Mouse (Mus musculus): ENCODE results near the gene Lcp2. TPM values are rescaled to one million over a fixed set of nuclear protein-coding genes. Genes with fewer than 3 reads are reported as not detected.

Lcp2 gene
- polyA plus RNA-seq, 1 experiment from 2014 or later, result 1.7 TPM

DNA sequence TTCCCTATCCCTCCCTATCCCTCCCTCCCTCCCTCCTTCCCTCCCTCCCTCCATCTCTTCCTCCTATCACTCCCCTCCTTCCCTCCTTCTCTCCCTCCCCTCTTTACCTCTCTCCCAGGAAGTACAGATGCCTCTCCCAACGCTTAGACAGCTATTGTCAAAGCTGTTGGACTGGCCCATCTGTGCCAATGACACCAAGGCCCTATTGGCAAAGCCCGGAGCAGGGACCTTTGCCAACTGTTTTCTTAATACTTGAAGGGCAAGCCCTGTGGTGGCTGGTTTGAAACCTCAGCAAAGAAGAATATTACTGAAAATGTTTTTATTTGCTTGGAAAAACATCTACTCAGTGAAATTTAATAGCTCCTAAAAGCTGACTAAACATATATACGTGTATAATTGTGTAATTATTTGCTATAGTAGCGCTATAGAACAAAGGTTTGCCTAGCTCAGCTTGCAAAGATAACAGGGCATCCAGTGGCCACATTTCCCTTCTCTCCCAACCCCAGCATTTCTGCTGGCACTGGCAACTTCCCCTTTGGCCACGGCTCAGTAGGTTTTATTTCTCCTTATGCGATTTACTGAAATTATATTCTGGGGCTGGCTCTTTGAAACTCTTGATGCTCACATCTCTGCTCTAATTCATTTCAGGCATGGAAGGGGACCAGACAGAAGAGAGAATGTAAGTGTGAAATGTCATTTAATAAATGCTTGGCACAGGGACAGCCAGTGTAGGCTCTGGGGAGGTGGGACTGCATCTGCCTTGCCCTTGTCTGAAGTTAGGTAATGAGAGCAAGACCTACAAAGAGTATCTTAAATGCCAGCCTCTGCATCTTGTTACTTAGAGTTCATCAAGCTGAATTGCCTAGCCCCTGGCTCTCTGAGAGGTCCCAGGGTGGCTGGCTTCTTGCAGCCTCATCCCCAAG, 33.1 kb downstream of the Lcp2 start:
- 76% methylated on average over 6 of the region's 6 CpGs for WGBS
- no peaks in the 10 kb centered on the region for H3K36me3 ChIP-seq (replicated peaks)
- H3K4me1 ChIP-seq, result peaks cover 14% of the 10 kb centered on the region
- DNase-seq (ENCODE audit: extremely low spot score, low spot score), result no peak
- H3K4me3 ChIP-seq, result no peak overlapping the region
- no peaks in the 10 kb centered on the region; the same call in 1 of the 2 replicates for H3K27me3 ChIP-seq (ENCODE audit: poor library complexity, severe bottlenecking)
- no peaks in the 10 kb centered on the region for H3K9me3 ChIP-seq
- no peak overlapping the region for H3K27ac ChIP-seq

DNA sequence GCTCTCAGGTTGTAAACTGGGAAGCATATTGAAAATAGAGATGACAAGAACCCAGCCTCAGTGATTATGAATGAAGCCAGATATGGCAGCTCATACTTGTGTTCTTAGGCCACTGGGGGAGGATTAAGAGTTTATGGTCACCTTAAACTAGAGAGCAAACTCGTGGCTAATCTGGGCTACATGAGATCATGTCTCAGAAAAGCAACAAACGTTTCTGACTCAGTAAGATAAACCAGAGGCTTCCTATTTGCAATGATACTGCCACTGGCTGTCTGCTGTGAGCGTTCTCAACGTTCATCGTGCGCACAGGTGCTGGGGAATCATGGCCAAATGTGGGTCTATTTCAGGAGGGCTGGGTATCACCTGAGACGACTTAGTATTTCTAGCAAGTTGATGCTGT, 37.1 kb downstream of the Lcp2 start:
- no peaks in the 10 kb centered on the region for H3K27me3 ChIP-seq (ENCODE audit: poor library complexity, severe bottlenecking)
- no peaks in the 10 kb centered on the region for H3K9me3 ChIP-seq
- H3K27ac ChIP-seq, result no peak overlapping the region
- H3K4me3 ChIP-seq, result no peak overlapping the region
- DNase-seq (ENCODE audit: extremely low spot score, low spot score), result no peak
- H3K4me1 ChIP-seq, result peaks cover 14% of the 10 kb centered on the region
- H3K36me3 ChIP-seq (replicated peaks), result no peaks in the 10 kb centered on the region
- WGBS, result 83% methylated on average over 7 of the region's 7 CpGs

DNA sequence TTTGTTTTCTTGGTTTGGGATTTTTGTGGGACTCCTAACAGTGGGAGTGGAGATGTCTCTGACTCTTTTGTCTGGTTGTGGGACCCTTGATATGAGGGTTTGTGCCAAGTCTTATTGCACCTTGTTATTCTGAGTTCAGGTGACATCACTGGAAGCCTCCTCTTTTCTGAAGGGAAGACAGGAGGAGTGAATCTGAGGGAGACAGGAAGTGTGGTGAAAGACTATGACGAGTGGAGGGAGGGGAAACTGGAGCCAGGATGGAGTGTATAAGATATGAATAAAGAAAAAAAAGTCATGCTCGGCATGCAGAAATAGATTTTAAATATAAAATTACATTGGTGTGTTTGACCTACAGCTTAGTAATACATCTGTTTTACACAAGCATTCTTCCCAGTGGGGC, 37.9 kb downstream of the Lcp2 start:
- Histone ChIP-seq H3K9me3 (no peaks in the 10 kb centered on the region), H3K27ac (no peak overlapping the region), H3K36me3 (replicated peaks) (no peaks in the 10 kb centered on the region), H3K4me1 (peaks cover 14% of the 10 kb centered on the region), H3K27me3 (ENCODE audit: poor library complexity, severe bottlenecking) (no peaks in the 10 kb centered on the region), H3K4me3 (no peak overlapping the region)
- no peak for DNase-seq (ENCODE audit: extremely low spot score, low spot score)
- 74% methylated on average over 2 of the region's 2 CpGs for WGBS

- Histone ChIP-seq H3K27ac (no peak overlapping the region), H3K36me3 (replicated peaks) (no peaks in the 10 kb centered on the region), H3K27me3 (ENCODE audit: poor library complexity, severe bottlenecking) (no peaks in the 10 kb centered on the region), H3K9me3 (no peaks in the 10 kb centered on the region), H3K4me3 (no peak overlapping the region), H3K4me1 (peaks cover 1% of the 10 kb centered on the region; the same call in 1 of the 2 replicates)
- 88% methylated on average over 8 of the region's 8 CpGs for WGBS
- DNase-seq (ENCODE audit: extremely low spot score, low spot score), result no peak
Measured at GRCm38 (mm10) chr11:34086164-34086751, 39.5 kb downstream of the Lcp2 start.

- WGBS, result 76% methylated on average over 3 of the region's 3 CpGs
- Histone ChIP-seq H3K4me3 (no peak overlapping the region), H3K27ac (no peak overlapping the region), H3K36me3 (replicated peaks) (no peaks in the 10 kb centered on the region), H3K4me1 (no peaks in the 10 kb centered on the region), H3K27me3 (ENCODE audit: poor library complexity, severe bottlenecking) (no peaks in the 10 kb centered on the region), H3K9me3 (no peaks in the 10 kb centered on the region)
- no peak for DNase-seq (ENCODE audit: extremely low spot score, low spot score)
Measured at GRCm38 (mm10) chr11:34087064-34087463, 40.3 kb downstream of the Lcp2 start.

DNA sequence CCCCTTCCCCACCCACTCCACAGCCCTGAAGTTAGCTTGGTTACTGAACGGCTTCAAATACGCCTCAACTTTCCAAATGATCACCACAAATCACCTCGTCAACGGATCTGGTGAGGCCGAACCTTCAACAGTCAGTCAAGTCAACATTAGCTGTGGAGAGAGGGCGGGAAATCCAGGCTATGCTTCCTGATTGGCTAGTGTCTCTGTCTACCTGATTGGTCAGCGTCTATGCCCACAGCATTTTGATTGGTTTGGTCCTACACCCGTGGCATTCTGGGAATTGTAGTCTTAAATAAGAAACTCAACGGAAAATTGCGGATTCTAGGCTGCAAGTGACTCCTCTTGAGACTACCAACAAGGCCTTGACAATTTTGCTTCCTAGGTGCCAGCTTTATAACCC, 51.7 kb downstream of the Lcp2 start, which contains the start of gene 4930469K13Rik:
Gene 4930469K13Rik, minus strand, starts transcription at position 133 of the 400 bp plus-strand sequence.
- Histone ChIP-seq H3K4me3 (no peak within 1 kb of the TSS), H3K9me3 (no peaks in the 10 kb centered on the region), H3K27me3 (ENCODE audit: poor library complexity, severe bottlenecking) (no peaks in the 10 kb centered on the region), H3K36me3 (replicated peaks) (no peaks in the 10 kb centered on the region), H3K4me1 (no peaks in the 10 kb centered on the region), H3K27ac (no peak within 1 kb of the TSS)
- no peak for DNase-seq (ENCODE audit: extremely low spot score, low spot score)
- 86% methylated on average over 10 of the region's 10 CpGs for WGBS

GRCm38 (mm10) chr11:34101827-34102226, 55.1 kb downstream of the Lcp2 start:
- 89% methylated on average over 4 of the region's 4 CpGs for WGBS

DNA sequence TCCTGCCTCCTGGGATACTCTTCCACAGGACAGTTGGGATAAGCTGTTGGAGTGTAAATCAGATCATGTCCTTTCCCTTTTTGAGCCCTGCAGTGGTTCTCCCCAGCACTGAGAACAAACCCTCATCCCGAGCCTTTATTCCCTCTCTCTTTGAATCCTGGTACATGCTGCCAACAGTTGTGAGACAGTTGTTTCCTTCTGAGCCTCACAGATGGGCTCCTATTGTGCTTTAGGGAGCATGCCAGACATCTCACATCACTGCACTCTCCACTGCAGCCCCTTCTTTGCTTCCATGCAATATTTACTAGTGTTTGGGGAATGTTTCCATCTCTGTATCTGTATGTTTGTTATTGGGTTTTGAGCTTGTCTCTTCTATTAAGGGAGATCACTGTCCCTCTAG, 58.2 kb downstream of the Lcp2 start:
- Histone ChIP-seq H3K9me3 (no peaks in the 10 kb centered on the region), H3K4me3 (no peak overlapping the region), H3K27me3 (ENCODE audit: poor library complexity, severe bottlenecking) (no peaks in the 10 kb centered on the region), H3K36me3 (replicated peaks) (no peaks in the 10 kb centered on the region), H3K27ac (no peak overlapping the region), H3K4me1 (no peaks in the 10 kb centered on the region)
- 43% methylated on average over 1 of the region's 1 CpGs for WGBS
- DNase-seq (ENCODE audit: extremely low spot score, low spot score), result no peak

More at GRCm38 (mm10) chr11:34101827-34102226, 55.1 kb downstream of the Lcp2 start:
- H3K4me1 ChIP-seq, result no peaks in the 10 kb centered on the region
- no peak overlapping the region for H3K27ac ChIP-seq
- no peaks in the 10 kb centered on the region for H3K27me3 ChIP-seq (ENCODE audit: poor library complexity, severe bottlenecking)
- no peak overlapping the region for H3K4me3 ChIP-seq
- H3K9me3 ChIP-seq, result no peaks in the 10 kb centered on the region
- no peak for DNase-seq (ENCODE audit: extremely low spot score, low spot score)
- no peaks in the 10 kb centered on the region for H3K36me3 ChIP-seq (replicated peaks)

- Histone ChIP-seq H3K27ac (no peak overlapping the region), H3K27me3 (ENCODE audit: poor library complexity, severe bottlenecking) (no peaks in the 10 kb centered on the region), H3K36me3 (replicated peaks) (no peaks in the 10 kb centered on the region), H3K4me1 (peaks cover 19% of the 10 kb centered on the region), H3K4me3 (no peak overlapping the region), H3K9me3 (no peaks in the 10 kb centered on the region)
- no peak for DNase-seq (ENCODE audit: extremely low spot score, low spot score)
- 100% methylated on average over 1 of the region's 1 CpGs for WGBS
Measured at GRCm38 (mm10) chr11:34109260-34109659, 62.5 kb downstream of the Lcp2 start.

DNA sequence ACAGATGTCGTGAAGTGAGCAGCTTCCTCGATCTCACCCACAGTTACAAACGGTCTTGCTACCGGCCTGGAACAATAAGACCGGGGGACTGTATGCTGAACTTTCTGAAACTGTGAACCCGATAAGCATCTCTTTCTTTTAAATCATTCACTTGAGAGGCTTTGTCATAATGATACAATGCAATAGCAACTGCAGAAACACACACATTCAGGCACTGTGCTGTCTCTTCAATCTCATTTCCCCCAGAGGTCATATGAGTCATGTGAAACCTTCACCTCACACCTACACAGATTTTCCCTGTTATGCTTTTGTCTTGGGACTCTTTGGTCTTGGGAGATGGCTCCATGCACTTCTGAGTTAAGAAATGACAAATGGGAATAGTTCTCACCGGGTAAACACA, 65.2 kb downstream of the Lcp2 start:
- no peak for DNase-seq (ENCODE audit: extremely low spot score, low spot score)
- H3K27me3 ChIP-seq (ENCODE audit: poor library complexity, severe bottlenecking), result no peaks in the 10 kb centered on the region
- H3K36me3 ChIP-seq (replicated peaks), result no peaks in the 10 kb centered on the region
- no peak overlapping the region for H3K4me3 ChIP-seq
- 78% methylated on average over 7 of the region's 7 CpGs for WGBS
- no peak overlapping the region for H3K27ac ChIP-seq
- peaks cover 19% of the 10 kb centered on the region for H3K4me1 ChIP-seq
- H3K9me3 ChIP-seq, result no peaks in the 10 kb centered on the region

- Histone ChIP-seq H3K36me3 (replicated peaks) (no peaks in the 10 kb centered on the region), H3K9me3 (no peaks in the 10 kb centered on the region), H3K4me1 (peaks cover 19% of the 10 kb centered on the region), H3K27me3 (ENCODE audit: poor library complexity, severe bottlenecking) (no peaks in the 10 kb centered on the region), H3K4me3 (no peak overlapping the region), H3K27ac (no peak overlapping the region)
- DNase-seq (ENCODE audit: extremely low spot score, low spot score), result no peak
- WGBS, result 36% methylated on average over 4 of the region's 4 CpGs
Measured at GRCm38 (mm10) chr11:34112781-34113380, 66.2 kb downstream of the Lcp2 start.

GRCm38 (mm10) chr11:34113760-34114159, 67.0 kb downstream of the Lcp2 start:
- DNase-seq (ENCODE audit: extremely low spot score, low spot score), result no peak
- no peaks in the 10 kb centered on the region for H3K27me3 ChIP-seq (ENCODE audit: poor library complexity, severe bottlenecking)
- no peak overlapping the region for H3K4me3 ChIP-seq
- WGBS, result 77% methylated on average over 2 of the region's 2 CpGs
- H3K4me1 ChIP-seq, result peaks cover 19% of the 10 kb centered on the region
- no peaks in the 10 kb centered on the region for H3K9me3 ChIP-seq
- no peak overlapping the region for H3K27ac ChIP-seq
- no peaks in the 10 kb centered on the region for H3K36me3 ChIP-seq (replicated peaks)

Data from forebrain, embryonic 10.5 days (tissue).